Mouse (Mus musculus) lung, postnatal 4 days (tissue): ENCODE measurements at regions not wholly inside any gene's neighbourhood (a gene's known extent, or its start where the extent isn't known, plus 50 kb on each side); places are given as distances from the start of the nearest gene placed in this dataset.

Experiments
- DNase-seq, 2 experiments: peaks; one replicate each; pipeline ENCODE4 v3.0.0; 2021

- DNase-seq: no peak
Observed at GRCm38 (mm10) chr5:82472146-82472545, 882.8 kb downstream of the Tecrl start.

DNA sequence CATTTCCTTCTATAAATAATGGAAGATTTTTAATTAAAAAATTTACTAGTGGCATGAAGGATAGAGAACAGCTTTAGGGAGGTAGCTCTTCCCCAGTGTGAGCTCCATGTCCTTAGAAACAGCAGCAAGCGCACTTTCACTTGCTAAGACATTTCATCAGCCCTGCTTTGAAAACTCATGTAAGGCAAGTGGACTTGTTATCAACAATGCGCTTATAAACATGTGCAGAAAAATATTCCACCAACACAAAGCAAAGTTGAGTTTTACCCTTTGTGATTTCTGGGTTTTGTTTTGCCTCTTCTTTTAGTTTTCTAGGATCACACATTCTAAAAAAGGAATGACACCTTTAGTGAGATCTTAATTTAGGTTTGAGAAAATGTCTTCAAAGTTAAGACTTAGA is 890.7 kb downstream of the Tecrl start:
- DNase-seq: no peak

GRCm38 (mm10) chr5:82441288-82441687 is 913.7 kb downstream of the Tecrl start:
- DNase-seq: no peak

GRCm38 (mm10) chr5:82440126-82440525 is 914.9 kb downstream of the Tecrl start:
- DNase-seq: no peak

DNA sequence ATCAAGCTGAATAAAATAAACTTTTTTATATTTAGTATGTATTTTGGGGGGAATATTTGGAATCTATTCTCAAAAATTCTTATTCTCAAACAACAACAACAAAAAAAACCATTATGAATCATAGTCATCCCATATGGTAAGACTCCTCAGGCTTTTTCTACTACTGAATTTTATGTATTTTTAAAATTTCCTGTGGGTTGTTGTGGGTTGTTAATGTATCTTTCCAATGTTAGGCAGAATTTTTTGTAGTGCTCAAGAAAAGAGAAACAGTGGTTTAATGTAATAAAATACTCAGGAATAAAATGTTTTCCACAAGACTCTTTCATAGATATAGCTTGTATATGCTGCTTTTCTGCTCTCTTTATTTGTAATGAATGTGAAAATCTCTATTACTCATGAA is 934.6 kb downstream of the Tecrl start:
- no peak for DNase-seq

GRCm38 (mm10) chr5:82396632-82397234 is 958.3 kb downstream of the Tecrl start:
- no peak for DNase-seq

DNA sequence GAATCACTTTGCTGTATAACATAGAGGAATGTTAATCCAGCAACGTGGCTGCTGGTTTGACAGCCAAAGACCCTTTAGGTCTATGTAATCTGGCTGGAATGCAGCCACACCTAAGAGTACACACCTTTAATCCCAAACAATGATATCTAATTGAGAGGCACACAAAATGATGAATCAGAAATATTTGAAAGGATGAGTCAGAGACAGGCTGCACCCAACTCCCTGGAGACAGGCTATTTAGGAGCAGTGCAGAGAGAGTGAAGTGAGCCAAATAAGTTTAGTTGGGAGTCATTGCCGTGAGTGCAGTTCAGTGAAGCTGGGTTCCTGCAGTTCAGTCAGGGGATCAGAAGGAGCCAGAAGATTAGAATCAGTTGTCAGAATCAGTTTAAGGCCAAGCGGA is 993.4 kb downstream of the Tecrl start:
- DNase-seq: no peak

DNA sequence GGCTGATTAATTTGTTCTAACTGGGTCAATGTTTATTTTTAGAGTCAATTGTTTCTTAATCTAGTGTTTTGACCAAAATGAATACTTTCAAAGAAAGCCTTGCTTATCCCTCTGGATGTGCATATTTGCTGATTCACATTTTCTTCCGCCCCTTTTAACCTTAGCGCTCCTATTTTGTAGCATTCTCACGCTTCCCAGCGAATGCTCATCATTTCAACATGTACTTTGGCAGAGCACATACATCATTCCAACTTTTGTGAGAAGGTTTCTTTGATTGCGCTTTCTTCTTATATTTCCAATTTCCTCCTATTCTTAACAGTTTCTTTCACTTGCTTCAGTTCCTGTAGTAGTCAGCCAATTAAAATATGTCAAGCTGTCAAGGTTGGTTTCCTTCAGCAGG is 998.7 kb downstream of the Tecrl start:
- no peak for DNase-seq

DNA sequence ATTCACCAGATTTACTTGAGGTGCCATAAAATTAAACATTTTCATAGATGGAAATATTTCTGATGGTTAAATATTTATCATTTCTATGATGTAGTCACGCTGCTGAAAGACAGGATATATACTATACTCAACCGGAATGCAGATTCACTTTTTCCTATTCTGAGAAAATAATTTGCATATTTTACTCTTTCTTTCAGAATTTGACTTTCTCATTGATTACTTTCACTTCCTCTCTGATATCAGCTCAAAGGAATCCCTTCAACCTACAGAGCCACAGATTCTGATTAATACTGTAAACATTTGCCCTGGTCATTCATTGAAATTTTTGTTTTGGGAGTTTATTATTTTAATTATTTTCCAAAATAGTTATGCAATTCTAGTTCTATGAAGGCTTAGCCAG is 1003.9 kb downstream of the Tecrl start:
- no peak for DNase-seq

DNA sequence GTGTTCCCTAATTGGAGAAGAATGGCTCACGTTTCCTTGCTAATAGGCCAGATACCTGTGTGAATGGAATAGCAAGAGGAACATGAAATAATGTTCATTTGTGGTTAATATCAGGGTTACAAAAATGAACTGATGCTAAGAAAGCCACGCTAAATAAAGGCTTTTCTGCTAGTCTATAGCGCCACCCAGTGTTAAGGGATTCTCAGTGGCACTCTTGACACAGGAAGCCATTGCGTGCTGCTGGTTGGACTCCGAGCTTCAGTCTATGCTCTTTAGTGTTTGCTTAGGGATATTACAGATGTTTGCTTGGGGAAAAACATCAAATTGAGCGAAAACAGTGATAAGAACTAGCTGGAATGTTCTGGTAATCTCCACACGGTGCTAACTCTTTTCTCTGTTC is 1008.3 kb downstream of the Tecrl start:
- peak in 1 of 2 experiments; percentile 46 for DNase-seq

DNA sequence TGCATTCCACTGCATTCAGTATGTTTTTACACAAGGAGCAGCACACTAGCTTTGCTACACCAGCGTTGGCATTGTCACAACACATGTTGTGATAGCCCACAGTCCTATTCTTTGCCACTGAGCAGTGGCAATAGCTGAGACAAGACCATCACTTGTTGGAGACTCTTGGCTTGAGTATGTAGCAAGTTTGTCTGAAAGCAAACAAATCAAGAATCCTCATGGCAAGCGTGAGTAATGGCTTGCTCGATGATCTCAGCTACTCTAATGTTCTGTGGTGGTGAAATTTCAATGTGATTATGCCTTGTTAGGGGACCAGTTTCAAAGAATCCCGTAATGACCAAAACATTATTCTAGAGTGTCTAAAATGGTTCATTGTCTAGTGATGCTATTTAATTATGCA is 1030.6 kb downstream of the Tecrl start:
- DNase-seq: no peak

- DNase-seq: no peak
Observed at GRCm38 (mm10) chr5:82319709-82320333, 1035.2 kb downstream of the Tecrl start.

DNA sequence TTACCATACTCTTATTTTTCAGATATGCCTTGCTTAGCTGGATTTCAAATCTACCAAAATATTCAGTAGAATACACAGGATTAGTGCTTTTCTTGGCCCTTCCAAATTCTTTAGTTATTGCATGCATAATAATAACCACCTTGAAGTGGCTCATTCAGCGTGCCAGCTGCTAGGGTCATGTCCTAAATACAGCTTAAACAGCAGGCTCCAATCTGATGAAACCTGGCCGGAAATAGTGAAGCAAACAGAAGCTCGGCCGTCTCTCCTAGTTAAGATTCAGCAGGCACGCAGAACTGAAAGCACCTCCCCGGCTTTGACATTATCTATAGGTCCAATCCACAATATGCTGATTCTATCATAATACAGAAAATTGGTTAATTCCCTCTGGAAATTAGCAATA is 1042.9 kb downstream of the Tecrl start:
- no peak for DNase-seq

DNA sequence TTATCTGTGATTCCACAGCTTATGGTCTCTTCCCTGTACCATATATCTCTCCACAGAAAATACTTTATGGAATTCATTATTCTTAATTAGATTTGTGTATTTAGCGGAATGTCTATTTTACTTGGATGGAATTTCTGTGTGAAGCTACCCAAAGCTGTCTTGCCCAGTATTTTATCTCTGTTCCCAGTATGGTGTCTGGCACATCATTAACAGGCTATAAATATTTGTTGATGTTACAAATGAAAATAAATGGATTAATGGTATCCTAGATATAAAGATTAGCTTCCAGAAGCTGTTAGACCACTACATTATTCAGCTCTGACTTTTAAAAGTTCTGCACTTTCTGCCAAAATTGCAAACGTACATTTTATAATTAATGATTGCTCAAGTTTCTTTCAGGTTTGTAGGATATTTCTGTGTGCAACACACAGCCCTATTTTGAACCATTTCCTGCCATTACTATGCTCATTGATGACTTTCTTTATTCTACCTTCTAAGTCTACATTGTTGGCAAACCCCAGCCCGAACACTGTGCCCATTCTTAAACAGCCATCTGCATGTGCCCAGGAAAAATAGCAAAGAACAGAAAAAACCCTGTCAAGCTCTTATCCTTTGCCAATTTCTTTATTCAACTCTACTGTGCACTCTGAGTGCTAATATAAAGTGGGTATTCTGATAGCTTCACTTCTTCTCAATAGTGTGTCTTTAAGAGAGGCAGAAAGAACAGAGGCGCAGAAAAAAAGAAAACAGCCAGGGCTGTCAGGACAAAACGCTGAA is 1066.7 kb downstream of the Tecrl start:
- no peak for DNase-seq

DNA sequence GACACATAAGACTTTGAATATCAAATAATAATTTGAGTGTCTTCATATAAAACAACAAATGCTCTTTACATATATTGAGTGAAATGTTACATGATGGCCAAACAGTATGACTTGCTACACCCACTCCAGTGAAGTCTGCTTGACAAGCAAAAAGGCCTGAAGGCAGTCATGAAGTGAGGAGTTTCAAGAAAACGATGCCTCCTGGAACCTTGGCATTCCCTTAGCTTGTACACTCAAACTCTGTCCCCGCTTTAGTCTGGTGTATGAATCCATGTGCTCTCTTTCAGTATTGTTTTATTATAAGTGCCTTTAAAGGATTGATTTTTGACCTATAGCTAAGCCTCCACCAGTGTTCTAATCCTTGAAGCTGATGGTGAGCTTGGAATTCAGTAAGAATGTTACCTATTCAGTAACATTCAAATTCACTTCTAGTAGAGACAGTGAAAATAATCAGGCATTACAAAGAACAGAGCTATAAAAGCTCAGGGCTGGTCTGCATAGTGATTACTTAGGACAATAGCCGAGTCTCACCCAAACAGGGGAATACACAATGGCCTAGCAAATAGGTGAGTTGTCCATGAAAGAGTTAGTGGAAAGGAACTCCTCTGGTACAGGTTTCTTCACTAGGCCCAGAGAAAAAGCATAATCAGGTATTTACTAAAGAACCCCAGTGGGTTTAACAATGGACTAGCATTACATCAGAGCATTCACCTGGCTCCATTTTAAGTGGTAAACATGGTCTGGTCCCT is 1101.5 kb downstream of the Tecrl start:
- no peak for DNase-seq

- DNase-seq: no peak
Observed at GRCm38 (mm10) chr5:82226329-82226728, 1128.7 kb downstream of the Tecrl start.

DNA sequence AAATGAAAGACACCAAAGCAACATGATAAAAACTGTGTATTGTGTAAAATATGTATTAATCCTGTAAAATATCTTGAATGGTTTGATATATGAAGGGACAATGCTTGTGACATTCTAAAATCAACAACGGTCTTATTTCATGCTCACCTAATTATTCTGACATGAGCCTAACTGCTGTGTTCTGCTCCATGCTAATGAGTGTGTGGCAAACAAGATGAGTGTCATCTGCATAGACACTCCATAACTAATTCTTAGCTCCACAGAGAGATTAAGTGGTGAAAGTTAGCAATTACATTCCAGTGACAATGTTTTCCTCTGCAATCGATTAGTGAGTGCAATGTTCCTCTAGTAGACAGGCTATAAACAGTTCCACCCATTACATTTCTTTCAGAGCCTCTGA is 1131.4 kb downstream of the Tecrl start:
- no peak for DNase-seq

- no peak for DNase-seq
Observed at GRCm38 (mm10) chr5:82203606-82204005, 1151.4 kb downstream of the Tecrl start.
